Mouse (Mus musculus) Muller cell, postnatal 12 days (primary cell): ENCODE results near the gene Pip5k1c.

Experiments
- DNase-seq: peaks from one replicate; pipeline ENCODE4 v3.0.0-alpha.2; 2015; ENCODE audit errors: inconsistent ontology term

The Pip5k1c gene

DNA sequence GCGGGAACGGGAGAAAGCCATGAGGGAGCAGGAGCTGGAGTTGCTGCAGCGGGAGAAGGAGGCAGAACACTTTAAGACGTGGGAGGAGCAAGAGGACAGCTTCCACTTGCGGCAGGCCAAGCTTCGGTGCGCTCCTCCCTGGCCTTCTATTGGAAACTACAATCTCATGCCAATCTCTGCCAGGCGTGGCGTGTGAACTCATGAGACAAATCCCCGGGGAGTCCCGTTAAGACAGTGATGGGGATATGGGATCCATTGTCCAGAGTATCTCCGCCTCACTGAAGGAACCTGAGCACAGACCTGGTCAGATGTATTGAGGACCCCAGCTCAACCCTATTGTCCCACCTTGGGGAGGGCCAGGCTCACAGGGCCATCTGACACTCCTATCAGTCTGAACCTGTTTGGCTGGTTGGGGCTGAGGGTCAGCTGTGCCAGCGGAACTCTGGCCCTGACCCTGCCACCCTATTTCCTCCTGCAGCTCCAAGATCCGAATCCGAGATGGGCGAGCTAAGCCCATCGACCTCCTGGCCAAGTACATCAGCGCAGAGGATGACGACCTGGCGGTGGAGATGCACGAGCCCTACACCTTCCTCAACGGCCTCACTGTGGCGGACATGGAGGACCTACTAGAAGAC is 30.5 kb downstream of the Pip5k1c start:
- DNase-seq: no peak

GRCm38 (mm10) chr10:81323791-81324530 is 31.2 kb downstream of the Pip5k1c start:
- no peak for DNase-seq

GRCm38 (mm10) chr10:81325176-81325575 is 32.4 kb downstream of the Pip5k1c start:
- no peak for DNase-seq

- DNase-seq: no peak
Observed at GRCm38 (mm10) chr10:81325781-81326180, 33.0 kb downstream of the Pip5k1c start.

GRCm38 (mm10) chr10:81326858-81327257 is 34.1 kb downstream of the Pip5k1c start:
- DNase-seq: no peak

GRCm38 (mm10) chr10:81327959-81328358 is 35.2 kb downstream of the Pip5k1c start:
- no peak for DNase-seq

DNA sequence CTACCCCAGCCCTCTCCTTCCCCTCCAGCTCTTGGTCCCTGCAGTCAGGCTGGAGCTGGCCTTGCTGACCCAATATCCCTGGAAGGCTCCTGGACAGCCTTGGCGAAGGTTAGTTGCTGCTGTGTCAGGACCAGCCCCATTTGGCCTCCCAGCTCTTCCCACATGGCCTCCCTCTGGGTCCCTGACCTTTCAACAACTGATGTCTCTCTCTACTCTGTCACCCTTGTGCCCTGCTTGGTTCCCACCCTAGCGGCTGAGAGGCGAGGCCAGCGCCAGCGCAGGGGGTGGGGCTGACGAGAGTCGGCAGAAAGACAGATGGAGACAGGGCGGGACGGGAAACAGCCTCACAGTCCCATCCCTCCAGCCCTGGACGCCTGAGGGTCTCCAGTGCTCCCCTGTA is 35.6 kb downstream of the Pip5k1c start, which contains the start of gene Tbxa2r:
TSS of gene Tbxa2r (plus strand) at position 346 of the 400 bp plus-strand sequence.
- no peak for DNase-seq

GRCm38 (mm10) chr10:81329194-81329975 is 36.6 kb downstream of the Pip5k1c start:
- DNase-seq: peak; percentile 69

DNA sequence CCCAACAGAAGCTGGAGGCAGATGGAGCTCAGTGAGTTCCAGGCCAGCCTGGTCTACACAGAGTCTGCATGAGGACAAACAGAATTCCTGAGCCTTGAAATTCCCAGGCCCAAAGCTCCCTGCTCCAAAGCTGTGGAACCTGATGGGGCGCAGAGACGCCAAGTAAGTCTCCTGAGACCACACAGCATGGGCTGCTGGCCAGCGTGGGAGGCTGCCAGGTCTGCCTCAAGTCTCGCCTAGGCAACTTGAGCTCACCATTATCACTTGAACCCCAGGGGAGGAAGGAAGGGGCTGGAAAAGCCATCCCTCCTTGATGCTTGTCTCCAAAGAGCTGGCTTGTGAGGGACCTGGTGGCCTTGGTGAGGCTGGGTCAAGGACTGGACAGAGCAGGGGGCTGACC is 37.2 kb downstream of the Pip5k1c start:
- no peak for DNase-seq

DNA sequence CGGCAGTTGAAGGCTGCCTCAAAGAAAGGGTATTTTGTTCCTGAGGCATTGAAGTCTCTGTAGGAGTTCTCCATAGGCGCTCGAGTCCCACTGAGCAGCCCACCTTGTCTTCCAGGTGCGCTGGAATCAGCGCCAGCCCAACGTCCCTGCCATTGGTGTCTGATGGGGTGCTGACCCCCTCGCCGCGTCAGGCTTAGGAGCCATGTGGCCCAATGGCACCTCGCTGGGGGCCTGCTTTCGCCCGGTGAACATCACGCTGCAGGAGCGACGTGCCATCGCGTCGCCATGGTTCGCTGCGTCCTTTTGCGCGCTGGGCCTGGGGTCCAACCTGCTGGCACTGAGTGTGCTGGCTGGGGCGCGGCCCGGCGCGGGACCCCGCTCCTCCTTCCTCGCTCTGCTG is 39.5 kb downstream of the Pip5k1c start:
- no peak for DNase-seq

DNA sequence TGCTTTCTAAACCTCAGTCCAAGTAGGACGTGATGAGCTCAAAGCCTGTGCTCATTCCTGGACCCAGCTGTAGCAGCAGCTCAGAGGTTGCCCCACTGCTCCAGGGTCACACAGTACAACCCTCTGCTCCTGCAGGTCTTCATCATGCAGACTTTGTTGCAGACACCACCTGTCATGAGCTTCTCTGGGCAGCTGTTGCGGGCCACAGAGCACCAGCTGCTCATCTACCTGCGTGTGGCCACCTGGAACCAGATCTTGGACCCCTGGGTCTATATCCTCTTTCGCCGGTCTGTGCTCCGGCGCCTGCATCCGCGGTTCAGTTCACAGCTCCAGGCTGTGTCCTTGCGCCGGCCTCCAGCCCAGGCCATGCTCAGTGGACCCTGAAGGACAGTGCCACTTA is 41.6 kb downstream of the Pip5k1c start:
- DNase-seq: no peak

GRCm38 (mm10) chr10:81335393-81336340 is 42.9 kb downstream of the Pip5k1c start:
- DNase-seq: peak; percentile 60

- DNase-seq: no peak
Observed at GRCm38 (mm10) chr10:81336558-81336957, 43.8 kb downstream of the Pip5k1c start.

DNA sequence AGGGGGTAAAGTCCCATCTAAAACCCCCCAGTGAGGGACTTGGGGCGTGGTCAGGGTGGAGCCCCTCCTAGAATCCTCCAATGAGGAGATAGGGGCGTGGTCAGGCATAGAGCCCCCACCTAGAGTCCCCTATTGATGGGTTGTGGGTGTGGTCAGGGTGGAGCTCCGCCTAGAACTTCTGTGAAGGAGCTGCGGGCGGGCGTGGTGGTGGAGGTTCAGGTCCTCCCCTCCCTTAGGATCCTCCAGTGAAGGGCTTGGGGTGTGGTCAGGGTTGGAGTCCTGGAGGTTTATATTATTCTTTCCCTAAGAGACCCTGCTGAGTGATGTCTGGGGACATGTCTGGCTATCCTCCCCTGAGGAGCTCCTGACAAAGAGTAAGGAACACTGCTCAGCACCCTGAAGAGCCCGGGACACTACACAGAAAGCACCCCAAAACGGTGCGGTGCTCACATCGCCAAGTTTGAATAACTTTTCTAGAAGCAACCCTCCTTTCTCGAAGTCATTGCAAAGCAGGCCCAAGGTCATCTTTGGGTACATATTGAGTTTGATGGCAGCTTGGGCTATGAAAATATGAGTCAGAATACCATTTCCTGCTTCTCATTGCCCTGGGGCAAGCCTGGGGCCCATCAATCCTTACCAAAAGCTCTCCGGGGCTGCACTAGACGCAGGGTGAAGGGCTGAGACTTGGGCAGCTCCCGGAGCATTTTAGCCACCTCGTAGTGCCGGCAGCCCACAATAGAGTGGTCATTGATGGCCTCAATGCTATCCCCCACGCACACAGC is 48.0 kb downstream of the Pip5k1c start:
- no peak for DNase-seq

- peak; percentile 65 for DNase-seq
Observed at GRCm38 (mm10) chr10:81341333-81341949, 48.7 kb downstream of the Pip5k1c start.

- DNase-seq: no peak
Observed at GRCm38 (mm10) chr10:81342686-81343505, 50.1 kb downstream of the Pip5k1c start, which contains the start of gene Gipc3. TSS of gene Gipc3 (minus strand) at chr10:81343266.

GRCm38 (mm10) chr10:81344421-81345161 is 51.8 kb downstream of the Pip5k1c start:
- no peak for DNase-seq

DNA sequence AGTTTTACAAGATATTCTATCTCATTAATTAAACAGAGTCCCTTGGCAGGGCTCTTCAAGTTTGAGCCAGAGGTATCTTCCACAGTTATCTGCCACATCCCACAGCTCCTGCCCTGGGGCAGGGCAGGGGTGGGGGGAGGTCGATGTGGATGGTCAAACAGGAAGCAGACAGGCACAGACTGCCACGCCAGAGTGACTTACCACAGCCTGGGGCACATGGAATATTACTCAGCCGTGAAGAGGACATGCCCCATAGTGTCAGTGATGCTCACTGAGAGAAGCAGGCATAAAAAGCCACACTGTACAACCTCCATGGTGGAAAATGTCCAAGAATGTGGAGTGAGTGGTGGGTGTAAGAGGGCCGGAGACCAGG is 52.4 kb downstream of the Pip5k1c start:
- DNase-seq: peak; percentile 31
